Mouse (Mus musculus): Measurements from ENCODE around the gene Neu4. TPM values are rescaled to one million over a fixed set of nuclear protein-coding genes. Genes with fewer than 3 reads are reported as not detected.
A peak's percentile ranks its signal among the peaks of the same experiment; 100 is the strongest.

Gene Neu4
- polyA plus RNA-seq, 1 experiment from 2014 or later: not detected

DNA sequence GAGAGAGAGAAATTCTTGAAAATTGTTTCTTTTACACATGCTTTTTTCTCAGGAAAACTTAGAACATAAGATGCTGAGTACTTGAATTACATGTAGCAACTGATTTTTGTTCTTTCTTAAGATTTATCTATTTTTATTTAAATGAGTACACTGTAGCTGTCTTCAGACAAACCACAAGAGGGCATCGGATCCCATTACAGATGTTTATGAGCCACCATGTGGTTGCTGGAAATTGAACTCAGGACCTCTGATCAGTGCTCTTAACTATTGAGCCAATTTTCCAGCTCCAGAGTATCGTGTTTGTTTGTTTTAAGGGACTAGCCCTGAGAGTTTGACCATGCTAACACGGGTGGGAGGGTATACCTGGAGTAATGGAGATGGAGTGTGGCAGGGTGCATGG lies 8.6 kb upstream of the Neu4 start:
- 52% methylated on average over 3 of the region's 3 CpGs for WGBS
- no peak overlapping the region for H3K27ac ChIP-seq
- H3K9me3 ChIP-seq: no peaks in the 10 kb centered on the region
- H3K4me2 ChIP-seq: no peak overlapping the region
- H3K4me1 ChIP-seq: no peaks in the 10 kb centered on the region
- no peak overlapping the region for H3K9ac ChIP-seq
- H3K36me3 ChIP-seq: no peaks in the 10 kb centered on the region
- H3K27me3 ChIP-seq: no peaks in the 10 kb centered on the region
- H3K4me3 ChIP-seq: no peak overlapping the region
- ATAC-seq (ENCODE audit: borderline replicate concordance, extremely low read depth, low FRiP score, low TSS enrichment): no peak

- Histone ChIP-seq H3K4me1 (no peaks in the 10 kb centered on the region), H3K4me3 (no peak overlapping the region), H3K4me2 (no peak overlapping the region), H3K9ac (no peak overlapping the region), H3K27ac (no peak overlapping the region), H3K9me3 (no peaks in the 10 kb centered on the region), H3K27me3 (no peaks in the 10 kb centered on the region), H3K36me3 (no peaks in the 10 kb centered on the region)
- WGBS: 69% methylated on average over 12 of the region's 12 CpGs
- no peak for ATAC-seq (ENCODE audit: borderline replicate concordance, extremely low read depth, low FRiP score, low TSS enrichment)
Observed at GRCm38 (mm10) chr1:94027506-94028108, 7.4 kb downstream of the Neu4 start.

DNA sequence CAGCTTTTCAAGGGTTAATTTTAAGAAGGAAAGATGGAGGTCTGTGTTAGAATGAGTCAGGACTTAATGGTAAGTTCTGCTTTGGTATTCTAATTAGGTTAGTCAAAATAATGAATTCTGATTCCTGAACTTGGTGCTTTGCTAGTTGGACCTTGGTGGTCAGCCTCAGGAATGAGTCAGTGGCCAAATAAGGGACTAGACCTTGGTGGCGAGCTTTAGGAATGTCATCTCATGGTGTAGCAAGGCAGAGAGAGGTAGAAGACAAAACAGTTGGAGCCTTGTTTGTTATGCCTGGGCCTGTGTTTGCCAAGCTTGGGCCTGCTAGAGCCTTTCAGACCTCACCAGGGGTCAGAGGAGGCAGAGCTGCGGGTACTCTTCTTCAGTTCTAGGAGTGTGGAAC lies 8.5 kb downstream of the Neu4 start:
- H3K9ac ChIP-seq: no peak overlapping the region
- H3K4me1 ChIP-seq: no peaks in the 10 kb centered on the region
- no peaks in the 10 kb centered on the region for H3K9me3 ChIP-seq
- H3K27me3 ChIP-seq: no peaks in the 10 kb centered on the region
- no peaks in the 10 kb centered on the region for H3K36me3 ChIP-seq
- WGBS: 85% methylated on average over 2 of the region's 2 CpGs
- no peak overlapping the region for H3K27ac ChIP-seq
- H3K4me2 ChIP-seq: no peak overlapping the region
- no peak for ATAC-seq (ENCODE audit: borderline replicate concordance, extremely low read depth, low FRiP score, low TSS enrichment)
- H3K4me3 ChIP-seq: no peak overlapping the region

DNA sequence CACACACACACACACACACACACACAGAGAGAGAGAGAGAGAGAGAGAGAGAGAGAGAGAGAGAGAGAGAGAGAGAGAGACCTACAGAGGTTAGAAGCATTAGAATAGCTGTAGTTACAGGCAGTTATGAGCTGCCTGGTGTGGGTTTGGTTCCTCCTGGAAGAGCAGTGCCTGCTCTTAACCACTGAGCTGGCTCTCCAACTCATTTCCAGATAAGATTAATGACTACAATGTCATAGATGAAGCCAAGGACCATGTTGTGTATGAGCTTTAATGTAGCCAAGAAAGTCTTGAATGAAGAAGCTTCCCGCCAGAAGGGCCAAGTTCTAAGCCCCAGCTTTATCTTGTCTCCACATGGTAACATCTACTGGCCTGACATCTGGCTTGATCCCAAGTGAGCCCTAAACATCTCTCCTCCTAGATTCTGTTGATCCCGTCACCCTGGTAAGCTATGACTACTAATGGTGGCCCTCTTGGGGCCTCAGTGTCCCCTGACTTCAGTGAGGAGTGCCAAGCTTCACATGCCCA lies 12.9 kb downstream of the Neu4 start:
- peaks cover 6% of the 10 kb centered on the region for H3K4me1 ChIP-seq
- H3K9ac ChIP-seq: no peak overlapping the region
- no peaks in the 10 kb centered on the region for H3K9me3 ChIP-seq
- no peak overlapping the region for H3K4me3 ChIP-seq
- H3K27me3 ChIP-seq: no peaks in the 10 kb centered on the region
- H3K36me3 ChIP-seq: no peaks in the 10 kb centered on the region
- H3K27ac ChIP-seq: no peak overlapping the region
- WGBS: 74% methylated on average over 2 of the region's 2 CpGs
- H3K4me2 ChIP-seq: no peak overlapping the region
- ATAC-seq (ENCODE audit: borderline replicate concordance, extremely low read depth, low FRiP score, low TSS enrichment): no peak

GRCm38 (mm10) chr1:94034984-94035743 lies 14.9 kb downstream of the Neu4 start:
- Histone ChIP-seq H3K4me2 (peak overlapping the region; percentile 86), H3K9me3 (no peaks in the 10 kb centered on the region), H3K9ac (0 out of 2 replicates have a peak overlapping the region, but pooled peaks have one; percentile 23), H3K27me3 (no peaks in the 10 kb centered on the region), H3K36me3 (no peaks in the 10 kb centered on the region), H3K4me1 (peaks cover 6% of the 10 kb centered on the region), H3K27ac (peak overlapping the region; percentile 82), H3K4me3 (peak overlapping the region; percentile 44)
- ATAC-seq (ENCODE audit: borderline replicate concordance, extremely low read depth, low FRiP score, low TSS enrichment): peak; percentile 92
- 0% methylated on average over 25 of the region's 25 CpGs for WGBS

- Histone ChIP-seq H3K27me3 (no peaks in the 10 kb centered on the region), H3K9me3 (no peaks in the 10 kb centered on the region), H3K9ac (no peak overlapping the region), H3K4me1 (peaks cover 6% of the 10 kb centered on the region), H3K4me3 (no peak overlapping the region), H3K27ac (no peak overlapping the region), H3K36me3 (no peaks in the 10 kb centered on the region), H3K4me2 (no peak overlapping the region)
- 98% methylated on average over 2 of the region's 2 CpGs for WGBS
- ATAC-seq (ENCODE audit: borderline replicate concordance, extremely low read depth, low FRiP score, low TSS enrichment): no peak
Observed at GRCm38 (mm10) chr1:94040391-94040790, 20.1 kb downstream of the Neu4 start.

DNA sequence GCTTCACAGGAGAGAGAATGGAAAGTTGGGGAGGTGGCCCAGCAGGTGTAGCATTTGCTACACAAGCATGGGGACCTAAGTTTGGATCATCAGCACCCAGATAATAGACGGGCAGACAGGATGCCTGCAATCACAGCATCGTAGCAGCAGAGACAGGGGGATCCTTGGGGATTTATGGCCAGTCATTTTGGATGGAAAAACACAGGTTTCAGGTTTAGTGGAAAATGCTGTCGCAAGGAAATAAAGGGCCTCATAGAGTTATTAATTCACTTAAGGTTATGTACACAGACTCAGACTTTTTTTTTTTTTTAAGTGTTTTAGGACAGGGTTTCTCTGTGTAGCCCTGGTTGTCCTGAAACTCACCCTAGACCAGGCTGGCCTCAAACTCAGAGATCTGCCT lies 25.3 kb downstream of the Neu4 start:
- H3K4me1 ChIP-seq: no peaks in the 10 kb centered on the region
- no peak overlapping the region for H3K4me2 ChIP-seq
- no peaks in the 10 kb centered on the region for H3K9me3 ChIP-seq
- no peaks in the 10 kb centered on the region for H3K36me3 ChIP-seq
- no peaks in the 10 kb centered on the region for H3K27me3 ChIP-seq
- WGBS: 62% methylated on average over 3 of the region's 3 CpGs
- no peak overlapping the region for H3K4me3 ChIP-seq
- no peak overlapping the region for H3K27ac ChIP-seq
- ATAC-seq (ENCODE audit: borderline replicate concordance, extremely low read depth, low FRiP score, low TSS enrichment): no peak
- no peak overlapping the region for H3K9ac ChIP-seq

DNA sequence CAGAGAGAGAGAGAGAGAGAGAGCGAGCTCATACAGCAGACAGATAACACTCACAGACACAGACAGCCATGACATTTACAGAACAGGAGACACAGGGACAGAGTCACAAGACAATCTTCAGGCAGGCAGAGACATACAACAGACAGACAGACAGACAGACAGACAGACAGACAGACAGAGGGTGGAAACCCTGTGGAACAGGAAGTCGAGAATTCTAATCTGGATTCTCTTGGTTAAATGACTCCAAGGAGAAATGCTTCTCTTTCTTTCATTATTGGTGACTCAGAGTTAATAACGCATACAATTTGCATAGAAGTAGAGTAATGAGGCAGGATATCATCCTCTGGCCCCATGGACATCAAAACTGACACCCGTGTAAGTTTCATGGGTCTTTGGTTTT lies 26.3 kb downstream of the Neu4 start:
- Histone ChIP-seq H3K4me3 (no peak overlapping the region), H3K27ac (no peak overlapping the region), H3K9me3 (no peaks in the 10 kb centered on the region), H3K4me2 (no peak overlapping the region), H3K36me3 (no peaks in the 10 kb centered on the region), H3K27me3 (no peaks in the 10 kb centered on the region), H3K9ac (no peak overlapping the region), H3K4me1 (no peaks in the 10 kb centered on the region)
- no peak for ATAC-seq (ENCODE audit: borderline replicate concordance, extremely low read depth, low FRiP score, low TSS enrichment)
- 71% methylated on average over 4 of the region's 4 CpGs for WGBS

- WGBS: 84% methylated on average over 5 of the region's 5 CpGs
Observed at GRCm38 (mm10) chr1:94051104-94051503, 30.9 kb downstream of the Neu4 start.

GRCm38 (mm10) chr1:94052373-94052772 lies 32.1 kb downstream of the Neu4 start, which contains the start of gene Pdcd1:
Gene Pdcd1, minus strand, starts transcription at chr1:94052553.
- 38% methylated on average over 6 of the region's 6 CpGs for WGBS
- Histone ChIP-seq H3K9ac (no peak within 1 kb of the TSS), H3K4me2 (no peak within 1 kb of the TSS), H3K9me3 (no peaks in the 10 kb centered on the region), H3K27me3 (no peaks in the 10 kb centered on the region), H3K4me1 (no peaks in the 10 kb centered on the region), H3K36me3 (no peaks in the 10 kb centered on the region), H3K27ac (no peak within 1 kb of the TSS), H3K4me3 (no peak within 1 kb of the TSS)
- no peak for ATAC-seq (ENCODE audit: borderline replicate concordance, extremely low read depth, low FRiP score, low TSS enrichment)

More at GRCm38 (mm10) chr1:94051104-94051503, 30.9 kb downstream of the Neu4 start:
- Histone ChIP-seq H3K27me3 (no peaks in the 10 kb centered on the region), H3K4me1 (no peaks in the 10 kb centered on the region), H3K4me2 (no peak overlapping the region), H3K4me3 (no peak overlapping the region), H3K36me3 (no peaks in the 10 kb centered on the region), H3K27ac (no peak overlapping the region), H3K9ac (no peak overlapping the region), H3K9me3 (no peaks in the 10 kb centered on the region)
- ATAC-seq (ENCODE audit: borderline replicate concordance, extremely low read depth, low FRiP score, low TSS enrichment): no peak

DNA sequence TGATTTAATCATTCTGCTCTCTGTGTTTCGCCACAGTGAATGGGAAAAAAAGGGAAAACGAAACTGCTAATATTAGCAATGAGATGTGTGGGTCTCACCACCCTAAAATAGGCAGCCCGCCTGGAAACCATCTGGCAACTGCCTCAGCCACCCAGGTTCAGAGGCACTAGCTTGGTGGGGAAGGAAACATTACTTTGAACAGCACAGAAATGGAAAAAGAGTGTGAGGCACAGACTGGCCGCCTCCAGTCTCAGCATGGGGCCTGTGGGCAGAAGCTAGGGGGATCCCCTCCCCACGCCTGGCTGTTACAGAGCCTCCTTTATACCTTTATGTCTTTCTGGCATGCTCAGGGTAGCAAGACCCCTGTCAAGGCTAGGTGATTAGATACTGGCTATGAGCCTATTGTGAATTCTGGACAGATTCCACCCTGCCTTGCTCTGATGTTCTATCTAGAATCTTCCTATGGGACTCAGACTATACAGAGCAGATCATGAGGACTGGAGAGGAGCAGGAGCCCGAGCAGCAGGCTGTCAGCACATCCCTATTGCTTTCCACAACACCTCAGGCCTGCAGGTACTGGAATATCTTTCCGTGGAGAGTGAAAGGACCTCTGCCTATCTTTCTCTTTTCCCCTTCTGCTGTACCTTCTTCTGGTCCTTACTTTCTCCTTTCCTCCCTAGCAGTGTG lies 33.4 kb downstream of the Neu4 start:
- no peaks in the 10 kb centered on the region for H3K4me1 ChIP-seq
- H3K4me3 ChIP-seq: no peak overlapping the region
- H3K4me2 ChIP-seq: no peak overlapping the region
- H3K9ac ChIP-seq: no peak overlapping the region
- no peak for ATAC-seq (ENCODE audit: borderline replicate concordance, extremely low read depth, low FRiP score, low TSS enrichment)
- H3K9me3 ChIP-seq: no peaks in the 10 kb centered on the region
- H3K36me3 ChIP-seq: no peaks in the 10 kb centered on the region
- 66% methylated on average over 7 of the region's 7 CpGs for WGBS
- no peak overlapping the region for H3K27ac ChIP-seq
- H3K27me3 ChIP-seq: no peaks in the 10 kb centered on the region

DNA sequence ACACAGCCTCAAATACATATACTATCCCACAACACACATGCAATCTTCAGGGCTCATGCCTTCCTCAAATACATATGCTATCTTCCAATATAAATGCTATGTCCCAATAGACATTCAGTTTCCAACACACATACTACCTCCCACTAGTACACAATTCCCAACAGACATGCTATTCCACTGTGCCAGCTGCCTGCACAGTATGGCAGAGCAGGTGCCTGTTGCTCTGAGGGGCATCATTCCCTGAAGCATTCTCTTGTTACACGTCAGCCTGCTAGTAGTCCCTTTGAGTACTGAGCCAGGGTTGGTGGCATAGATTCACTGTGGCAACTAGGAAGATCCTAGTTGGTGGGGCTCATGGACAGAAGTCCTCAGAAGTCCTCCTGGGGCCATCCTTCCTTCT lies 34.2 kb downstream of the Neu4 start:
- H3K4me2 ChIP-seq: no peak overlapping the region
- H3K4me3 ChIP-seq: no peak overlapping the region
- H3K27ac ChIP-seq: no peak overlapping the region
- no peaks in the 10 kb centered on the region for H3K4me1 ChIP-seq
- H3K9ac ChIP-seq: no peak overlapping the region
- 72% methylated on average over 1 of the region's 1 CpGs for WGBS
- no peaks in the 10 kb centered on the region for H3K36me3 ChIP-seq
- no peaks in the 10 kb centered on the region for H3K9me3 ChIP-seq
- no peak for ATAC-seq (ENCODE audit: borderline replicate concordance, extremely low read depth, low FRiP score, low TSS enrichment)
- H3K27me3 ChIP-seq: no peaks in the 10 kb centered on the region
